In genomic region chr16:94580844-94581405, GRCm38 (mm10) we compare ENCODE assay signal across 9 mouse cellular contexts. TPM values are rescaled to one million over a fixed set of nuclear protein-coding genes. Genes with fewer than 3 reads are reported as not detected.
DNase-seq lines count a peak whose midpoint lies in the region; ATAC-seq and TF ChIP-seq lines count a peak whose summit lies in the region.
"Had no signal": no experiment of that assay in that cellular context is flagged by ENCODE, and none has a peak within 500 bp of the region (broad histone marks: within the 10 kb centered on the region; RNA-seq: fewer than 3 reads in every experiment).

No protein-coding gene starts in this region.

- no peak for ATAC-seq in hindbrain, embryonic 11.5 days (ENCODE audit: low FRiP score)
- 0 out of 2 replicates have a peak, but pooled peaks have one; percentile 41 for ATAC-seq in neural tube, embryonic 14.5 days (ENCODE audit: low read depth)

- no peaks in the 10 kb centered on the region for H3K27me3 ChIP-seq in hindbrain, embryonic 10.5 days (ENCODE audit: insufficient read depth, poor library complexity, severe bottlenecking)
- H3K27me3 ChIP-seq in hindbrain, embryonic 11.5 days (ENCODE audit: control insufficient read depth, insufficient read depth, low read length), result no peaks in the 10 kb centered on the region
- no peaks in the 10 kb centered on the region for H3K27me3 ChIP-seq in neural tube, embryonic 14.5 days (ENCODE audit: control insufficient read depth, insufficient read depth, low read length)
- no peaks in the 10 kb centered on the region for H3K27me3 ChIP-seq in small intestine, adult 2 months (ENCODE audit: control insufficient read depth, insufficient read depth, low read length)

- no peak overlapping the region for H3K4me3 ChIP-seq in hindbrain, embryonic 10.5 days
- H3K4me3 ChIP-seq in hindbrain, embryonic 11.5 days (ENCODE audit: low read depth, low read length), result no peak overlapping the region
- H3K4me3 ChIP-seq in neural tube, embryonic 14.5 days (ENCODE audit: low read depth, low read length), result no peak overlapping the region
- no peak overlapping the region for H3K4me3 ChIP-seq in small intestine, adult 2 months (ENCODE audit: low read depth, low read length)

- 33% methylated on average over 7 of the region's 7 CpGs for WGBS in hindbrain, embryonic 10.5 days
- WGBS in hindbrain, embryonic 11.5 days, result 35% methylated on average over 7 of the region's 7 CpGs
- WGBS in neural tube, embryonic 14.5 days, result 32% methylated on average over 7 of the region's 7 CpGs
- 13% methylated on average over 7 of the region's 7 CpGs for WGBS in small intestine, adult 2 months

- no peak overlapping the region for H3K4me2 ChIP-seq in hindbrain, embryonic 11.5 days (replicated peaks; ENCODE audit: low read depth, low read length)
- no peak overlapping the region for H3K4me2 ChIP-seq in neural tube, embryonic 14.5 days (ENCODE audit: low read depth, low read length)

- TF ChIP-seq POLR2A in small intestine, adult 2 months (IDR thresholded peaks at IDR 0.05; ENCODE audit: low read depth, low read length), result no peak

- no peaks in the 10 kb centered on the region for H3K9me3 ChIP-seq in hindbrain, embryonic 10.5 days
- H3K9me3 ChIP-seq in hindbrain, embryonic 11.5 days (ENCODE audit: control insufficient read depth, low read length), result no peaks in the 10 kb centered on the region
- H3K9me3 ChIP-seq in neural tube, embryonic 14.5 days (ENCODE audit: control insufficient read depth, low read length), result no peaks in the 10 kb centered on the region

- no peak for DNase-seq in hindbrain, embryonic 10.5 days (ENCODE audit: low spot score)
- DNase-seq in hindbrain, embryonic 11.5 days (ENCODE audit: low spot score), result no peak
- DNase-seq in neural tube, embryonic 10.5 days (ENCODE audit: extremely low spot score, low spot score), result no peak
- DNase-seq in heart, postnatal 14 days, result peak; percentile 41 to 43
- no peak for DNase-seq in thymus, postnatal 25 days
- DNase-seq in frontal cortex, postnatal 14 days (ENCODE audit: low spot score in 2 of 2), result no peak
- DNase-seq: right cerebral cortex, adult 18-20 months had no signal

- peak overlapping the region; percentile 29; the same call in 1 of the 2 replicates for H3K27ac ChIP-seq in hindbrain, embryonic 10.5 days
- no peak overlapping the region for H3K27ac ChIP-seq in hindbrain, embryonic 11.5 days (ENCODE audit: low read depth, low read length)
- H3K27ac ChIP-seq in neural tube, embryonic 14.5 days (ENCODE audit: low read depth, low read length), result no peak overlapping the region
- peak overlapping the region; percentile 40; the same call in 1 of the 2 replicates for H3K27ac ChIP-seq in small intestine, adult 2 months (ENCODE audit: insufficient read depth, low read depth, low read length)

- TF ChIP-seq CTCF in small intestine, adult 2 months (IDR thresholded peaks at IDR 0.05; ENCODE audit: extremely low read depth, insufficient read length, insufficient replicate concordance, low read depth, low read length), result no peak

- intact Hi-C loops in heart, postnatal 14 days (cut with DNase I), result no loop called here

- no peak overlapping the region for H3K9ac ChIP-seq in hindbrain, embryonic 11.5 days (ENCODE audit: low read depth, low read length)
- H3K9ac ChIP-seq in neural tube, embryonic 14.5 days (replicated peaks; ENCODE audit: low read depth, low read length), result no peak overlapping the region

- H3K36me3 ChIP-seq in hindbrain, embryonic 10.5 days, result peaks cover 11% of the 10 kb centered on the region; the same call in 1 of the 2 replicates
- no peaks in the 10 kb centered on the region for H3K36me3 ChIP-seq in hindbrain, embryonic 11.5 days (ENCODE audit: control insufficient read depth, insufficient read depth, low read length)
- no peaks in the 10 kb centered on the region for H3K36me3 ChIP-seq in neural tube, embryonic 14.5 days (ENCODE audit: control insufficient read depth, insufficient read depth, low read length)
- H3K36me3 ChIP-seq in small intestine, adult 2 months (ENCODE audit: control insufficient read depth, insufficient read depth, low read length), result no peaks in the 10 kb centered on the region

- H3K4me1 ChIP-seq in hindbrain, embryonic 10.5 days (replicated peaks), result peaks cover 48% of the 10 kb centered on the region
- H3K4me1 ChIP-seq in hindbrain, embryonic 11.5 days (replicated peaks; ENCODE audit: control insufficient read depth, insufficient read depth, low read length), result no peaks in the 10 kb centered on the region
- H3K4me1 ChIP-seq in neural tube, embryonic 14.5 days (ENCODE audit: control insufficient read depth, insufficient read depth, low read length), result peaks cover 14% of the 10 kb centered on the region; the same call in 1 of the 2 replicates
- peaks cover 34% of the 10 kb centered on the region for H3K4me1 ChIP-seq in small intestine, adult 2 months (ENCODE audit: control insufficient read depth, insufficient read depth, insufficient read length, low read length)

RNA-seq across cellular contexts. Expression of gene Dyrk1a, which starts 11.1 kb away (rescaled TPM):
- polyA plus RNA-seq in hindbrain, embryonic 10.5 days (2016; fragmentation: Nextera tagmentation; extraction: Ambion mirVana), result 7.8 and 9.5 TPM in 2 replicates
- 11.9 and 17.5 TPM in 2 replicates for polyA plus RNA-seq in hindbrain, embryonic 11.5 days (2014; fragmentation: Nextera tagmentation; extraction: Ambion mirVana)
- polyA plus RNA-seq in neural tube, embryonic 14.5 days (2014; fragmentation: Nextera tagmentation; extraction: Ambion mirVana), result 13.9 and 15.9 TPM in 2 replicates
- total RNA-seq in heart, postnatal 14 days (2021), result 10 to 100 TPM; 68.6 to 69.6 TPM
- polyA plus RNA-seq in small intestine, adult 2 months (2012; rRNA removed), result 15.9 and 32.1 TPM in 2 replicates

RNA-seq across cellular contexts. Expression of gene Vps26c, which starts 54.3 kb away (rescaled TPM):
- 58.8 and 60.5 TPM in 2 replicates for polyA plus RNA-seq in hindbrain, embryonic 10.5 days (2016; fragmentation: Nextera tagmentation; extraction: Ambion mirVana)
- polyA plus RNA-seq in hindbrain, embryonic 11.5 days (2014; fragmentation: Nextera tagmentation; extraction: Ambion mirVana), result 66.8 and 74.2 TPM in 2 replicates
- polyA plus RNA-seq in neural tube, embryonic 14.5 days (2014; fragmentation: Nextera tagmentation; extraction: Ambion mirVana), result 95.4 and 101 TPM in 2 replicates
- total RNA-seq in heart, postnatal 14 days (2021), result 10 to 100 TPM; 26.7 to 27.8 TPM
- polyA plus RNA-seq in small intestine, adult 2 months (2012; rRNA removed), result 13.6 and 16.6 TPM in 2 replicates

Comparison
In these comparisons a context has a peak if more than half of its experiments do, and no peak if none do; other contexts are left out.
1. H3K27ac ChIP-seq: peak in hindbrain, embryonic 10.5 days (single experiment) and small intestine, adult 2 months (single experiment); none in hindbrain, embryonic 11.5 days (single experiment) and neural tube, embryonic 14.5 days (single experiment).
2. DNase-seq: peak in heart, postnatal 14 days (2 of 2); none in hindbrain, embryonic 10.5 days (single experiment), hindbrain, embryonic 11.5 days (single experiment), neural tube, embryonic 10.5 days (single experiment), thymus, postnatal 25 days (single experiment) and frontal cortex, postnatal 14 days (0 of 2).